Mouse (Mus musculus) left cerebral cortex, adult 8-10 months (tissue): Measurements from ENCODE around the gene Gm44790. TPM values are rescaled to one million over a fixed set of nuclear protein-coding genes. Genes with fewer than 3 reads are reported as not detected.
A peak's percentile ranks its signal among the peaks of the same experiment; 100 is the strongest.
"Not testable (repeated sequence)": the region's sequence is repeated elsewhere in the genome, so short reads cannot be mapped to it uniquely, and the experiment has no call there.

Source experiments
- DNase-seq, 2 experiments: peaks; one replicate each; pipeline ENCODE4 v3.0.0; 2022; ENCODE audit warnings: low spot score in 2 of 2
- total RNA-seq, 4 experiments: library from RNA; stranded (reverse); gene quantifications; 2 replicates each; pipeline ENCODE4 v1.2.4; 2022

Gm44790 gene
- total RNA-seq, 4 experiments from 2014 or later: 0.84 to 3.2 TPM; not detected in 2

GRCm38 (mm10) chr6:86473077-86473476 is 46.6 kb downstream of the Gm44790 start:
- no peak for DNase-seq

DNA sequence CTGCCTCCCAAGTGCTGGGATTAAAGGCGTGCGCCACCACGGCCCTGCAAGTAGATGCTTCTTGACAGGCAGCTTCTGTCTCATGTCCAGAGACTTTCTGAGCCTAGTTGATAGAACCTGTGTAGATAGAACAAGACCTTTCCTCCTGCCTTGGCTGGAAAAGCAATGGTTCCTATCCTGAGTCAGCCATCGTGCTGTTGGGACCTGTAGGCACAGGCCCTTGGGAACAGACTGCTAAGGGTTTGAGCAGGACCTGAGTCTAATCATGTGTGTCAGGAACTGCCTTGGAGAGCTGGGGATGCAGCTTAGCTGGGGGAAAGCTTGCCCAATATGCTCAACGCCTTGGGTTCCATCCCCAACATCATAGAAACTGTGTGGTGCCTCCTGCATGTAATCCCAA is 47.6 kb downstream of the Gm44790 start:
- no peak for DNase-seq

- no peak for DNase-seq
Measured at GRCm38 (mm10) chr6:86474646-86475181, 48.3 kb downstream of the Gm44790 start.

- no peak for DNase-seq
Measured at GRCm38 (mm10) chr6:86475462-86476167, 49.2 kb downstream of the Gm44790 start.

- no peak for DNase-seq
Measured at GRCm38 (mm10) chr6:86476931-86477330, 50.5 kb downstream of the Gm44790 start.

GRCm38 (mm10) chr6:86479311-86479710 is 52.9 kb downstream of the Gm44790 start:
- DNase-seq: no peak

GRCm38 (mm10) chr6:86479816-86480188 is 53.3 kb downstream of the Gm44790 start:
- no peak for DNase-seq

- no peak for DNase-seq
Measured at GRCm38 (mm10) chr6:86480189-86480831, 53.9 kb downstream of the Gm44790 start.

DNA sequence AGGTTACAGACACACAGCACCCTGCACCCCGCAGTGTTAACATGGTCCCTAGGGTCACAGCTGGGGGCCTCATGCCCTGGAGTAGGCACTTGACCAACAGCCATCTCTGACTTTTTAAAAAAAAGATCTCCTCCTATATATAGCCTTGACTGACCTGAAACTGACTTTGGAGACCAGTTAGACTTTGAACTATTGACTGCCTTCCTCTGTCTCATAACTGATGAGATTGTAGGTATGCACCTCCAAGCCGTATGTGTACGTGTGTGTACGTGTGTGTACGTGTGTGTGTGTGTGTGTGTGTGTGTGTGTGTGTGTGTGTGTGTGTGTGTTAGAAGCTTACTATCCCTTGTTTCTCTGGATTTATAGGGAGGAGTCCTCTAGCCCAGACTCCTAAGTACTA is 55.4 kb downstream of the Gm44790 start:
- DNase-seq: no peak

DNA sequence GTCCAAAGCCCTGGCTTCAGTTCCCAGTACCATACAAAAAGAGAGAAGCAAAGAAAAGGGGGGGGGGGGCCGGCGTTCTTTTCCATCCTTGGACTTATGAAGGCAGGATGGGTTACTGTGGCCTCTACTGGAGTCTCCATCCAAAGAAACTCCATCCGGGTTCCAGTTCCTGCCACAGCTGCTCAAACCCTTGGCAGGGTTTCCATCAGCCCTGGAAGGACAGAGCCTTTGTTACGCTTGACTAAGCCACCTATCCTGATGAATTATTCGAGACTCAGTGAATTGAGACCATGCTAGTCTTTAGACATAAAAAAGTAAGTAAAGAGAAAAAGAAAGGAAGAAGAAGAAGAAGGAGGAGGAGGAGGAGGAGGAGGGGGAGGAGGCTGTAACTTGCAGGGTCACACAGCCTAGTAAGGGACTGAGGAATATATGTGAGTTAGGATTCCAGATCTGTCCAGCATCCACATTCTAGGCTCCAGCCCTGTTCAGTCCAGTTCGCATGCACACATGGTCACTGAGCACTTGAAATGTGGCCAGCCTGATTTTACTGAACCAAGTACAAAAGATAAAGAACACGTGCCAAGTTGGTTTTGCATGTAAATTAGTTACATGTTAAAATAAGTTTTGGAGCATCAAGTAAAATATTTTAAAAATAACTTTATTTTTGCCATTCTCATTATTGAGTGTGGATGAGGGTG is 59.6 kb downstream of the Gm44790 start:
- no peak for DNase-seq

- peak; percentile 52 to 58 for DNase-seq
Measured at GRCm38 (mm10) chr6:86487358-86488148, 61.1 kb downstream of the Gm44790 start.

DNA sequence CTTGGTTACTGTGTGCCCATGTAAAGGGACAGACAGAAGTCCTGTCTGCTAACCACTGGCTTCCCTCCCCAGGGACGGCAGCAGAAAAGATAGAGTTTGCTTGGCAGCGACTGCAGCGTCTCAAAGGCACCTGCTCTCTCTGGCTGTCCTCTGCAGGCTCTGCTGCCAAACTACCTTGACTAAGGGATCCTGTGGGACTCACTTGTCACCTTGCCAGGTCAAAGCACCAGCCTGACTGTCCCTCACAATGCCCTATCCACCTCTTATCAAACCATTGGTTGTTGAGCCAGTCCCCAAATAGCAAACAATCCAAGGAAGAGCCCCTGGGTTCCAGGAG is 61.7 kb downstream of the Gm44790 start:
- no peak for DNase-seq

DNA sequence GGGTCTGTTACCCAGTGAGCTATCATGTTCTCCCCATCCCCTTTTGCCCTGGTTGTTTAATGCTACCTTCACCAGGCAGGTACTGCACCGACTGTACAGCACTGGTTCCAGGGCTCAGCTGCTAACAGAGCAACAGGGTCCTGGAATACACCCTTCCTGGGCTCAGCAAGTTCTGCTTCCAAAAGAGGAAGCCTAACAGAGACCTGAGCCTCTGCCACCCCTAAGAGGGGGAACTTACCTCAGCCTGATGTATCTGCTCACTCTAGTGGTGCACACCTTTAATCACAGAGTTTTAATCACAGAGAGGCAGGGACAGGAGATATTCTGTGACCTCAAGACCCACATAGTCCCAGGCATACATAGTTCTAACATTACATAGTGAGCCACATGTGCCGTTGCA is 63.5 kb downstream of the Gm44790 start:
- no peak for DNase-seq

- not testable (repeated sequence) for DNase-seq
Measured at GRCm38 (mm10) chr6:86490413-86490812, 64.0 kb downstream of the Gm44790 start.

DNA sequence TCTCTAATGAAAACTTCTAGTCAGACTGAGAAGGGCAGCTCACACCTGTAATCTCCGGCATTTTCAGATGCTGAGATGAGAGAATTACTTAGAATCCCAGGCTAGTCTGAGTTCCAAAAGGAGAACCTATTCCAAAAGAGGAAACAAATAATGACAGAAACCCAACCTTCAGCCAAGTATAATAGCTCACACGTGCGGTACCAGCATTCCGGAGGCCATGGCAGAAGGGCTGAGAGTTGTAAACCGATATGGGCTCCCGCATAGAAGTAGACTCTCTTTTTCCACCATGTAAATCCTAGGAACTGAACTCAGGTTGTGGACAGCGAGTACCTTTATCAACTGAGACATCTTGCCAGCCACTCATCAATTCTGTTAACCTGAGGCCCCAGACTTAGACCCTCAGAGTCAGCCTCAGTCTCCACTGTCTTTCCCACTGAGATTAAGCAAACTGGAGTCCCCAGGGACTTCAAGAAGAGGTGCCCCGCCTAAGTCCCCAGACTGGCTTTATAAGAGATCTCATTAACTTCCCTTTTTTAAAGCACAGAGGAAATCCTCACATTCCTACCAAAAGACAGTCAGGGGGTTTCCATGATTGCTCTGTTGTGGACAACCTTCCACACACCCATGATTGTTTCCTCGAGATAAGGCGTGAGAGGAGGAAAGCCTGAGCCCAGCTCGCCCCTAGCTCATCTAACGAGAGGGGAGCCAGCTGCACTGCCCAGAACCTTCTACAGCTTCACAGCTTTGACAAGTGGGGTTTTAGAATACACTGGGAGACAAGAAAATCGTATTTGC is 67.2 kb downstream of the Gm44790 start:
- DNase-seq: no peak

GRCm38 (mm10) chr6:86494767-86495166 is 68.3 kb downstream of the Gm44790 start:
- no peak for DNase-seq

Other genes starting within 250 kb of the Gm44790 start
- 10 to 100 TPM; 27.1 to 30.1 (median 29.1) TPM for gene Tgfa, start 231.4 kb upstream of the Gm44790 start, total RNA-seq
- 10 to 100 TPM; 22.6 to 27.0 (median 23.1) TPM for gene Fam136a, start 61.0 kb upstream of the Gm44790 start, total RNA-seq
- gene Snrpg, start 55.4 kb upstream of the Gm44790 start, total RNA-seq: 10 to 100 TPM; 47.4 to 75.1 (median 61.7) TPM
- gene Pcyox1, start 29.5 kb upstream of the Gm44790 start, total RNA-seq: 100 to 1,000 TPM; 115 to 118 (median 116) TPM
- gene Tia1, start 22.4 kb upstream of the Gm44790 start, total RNA-seq: 100 to 1,000 TPM in 2 of 4 experiments, 10 to 100 TPM in 2; 91.0 to 107 (median 99.9) TPM
- 10 to 100 TPM; 19.3 to 25.6 (median 22.3) TPM for gene C87436, start 11.7 kb downstream of the Gm44790 start, total RNA-seq
- gene Pcbp1, start 99.7 kb downstream of the Gm44790 start, total RNA-seq: 100 to 1,000 TPM; 179 to 184 (median 180) TPM
- gene Asprv1, start 201.5 kb downstream of the Gm44790 start, total RNA-seq: 1 to 10 TPM; 1.5 to 2.1 (median 2.0) TPM
- gene Mxd1, start 242.5 kb downstream of the Gm44790 start, total RNA-seq: 10 to 100 TPM; 22.3 to 27.9 (median 24.0) TPM